Mouse (Mus musculus) limb, embryonic 14.5 days (tissue): ENCODE data around the gene Ifi47. TPM values are rescaled to one million over a fixed set of nuclear protein-coding genes. Genes with fewer than 3 reads are reported as not detected.

ENCODE experiments used
- ATAC-seq: fragments of 200-750 bp; cut with Nextera tagmentation; 2 replicates; pipeline ENCODE4 v1.8.0; 2017; ENCODE audit warnings: low read depth, moderate number of reproducible peaks, moderate TSS enrichment; ENCODE audit not compliant: low FRiP score
- DNase-seq: peaks from one replicate; pipeline ENCODE4 v3.0.0-alpha.2; 2015; ENCODE audit warnings: low spot score
- H3K27ac ChIP-seq: fragments of 300-500 bp; sonication (generic); replicated peaks from 2 replicates; pipeline ENCODE4 v1.5.1; 2014; ENCODE audit warnings: low read depth, mild to moderate bottlenecking, low read length, moderate library complexity, mixed read lengths
- H3K27me3 ChIP-seq: fragments of 300-500 bp; sonication (generic); 2 replicates; pipeline ENCODE4 v1.6.1; 2014; ENCODE audit warnings: low read length, mixed read lengths; ENCODE audit not compliant: control insufficient read depth, insufficient read depth
- H3K36me3 ChIP-seq: fragments of 300-500 bp; sonication (generic); 2 replicates; pipeline ENCODE4 v1.6.1; 2014; ENCODE audit warnings: mild to moderate bottlenecking, low read length, moderate library complexity, mixed read lengths; ENCODE audit not compliant: control insufficient read depth, insufficient read depth
- H3K4me1 ChIP-seq: fragments of 300-500 bp; sonication (generic); 2 replicates; pipeline ENCODE4 v1.6.1; 2014; ENCODE audit warnings: antibody characterized with exemption, low read length, mixed read lengths; ENCODE audit not compliant: control insufficient read depth, insufficient read depth
- H3K4me2 ChIP-seq: fragments of 300-500 bp; sonication (generic); replicated peaks from 2 replicates; pipeline ENCODE4 v1.6.1; 2014; ENCODE audit warnings: low read depth, mild to moderate bottlenecking, low read length, moderate library complexity; ENCODE audit not compliant: severe bottlenecking
- H3K4me3 ChIP-seq: fragments of 300-500 bp; sonication (generic); replicated peaks from 2 replicates; pipeline ENCODE4 v1.5.1; 2014; ENCODE audit warnings: low read length
- H3K9ac ChIP-seq: fragments of 300-500 bp; sonication (generic); 2 replicates; pipeline ENCODE4 v1.6.1; 2014; ENCODE audit warnings: mild to moderate bottlenecking, low read depth, low read length, moderate library complexity; ENCODE audit not compliant: severe bottlenecking
- H3K9me3 ChIP-seq: fragments of 300-500 bp; sonication (generic); 2 replicates; pipeline ENCODE4 v1.6.1; 2016; ENCODE audit warnings: low read length; ENCODE audit not compliant: control insufficient read depth
- POLR2A ChIP-seq: fragments of 200-500 bp; IDR thresholded peaks from 2 replicates; pipeline ENCODE4 v1.8.0; 2012; ENCODE audit warnings: inconsistent platforms, mild to moderate bottlenecking, moderate library complexity, borderline replicate concordance; ENCODE audit not compliant: insufficient read depth, insufficient read length; ENCODE audit errors: extremely low read depth
- WGBS: fragments of 180-500 bp; shearing (Covaris S2); extraction: QIAGEN DNeasy Blood & Tissue Kit; methylation state at CpG from one replicate; pipeline ENCODE4 v1.1.7; 2014; 5-methylcytosine and 5-hydroxymethylcytosine counted together
- polyA plus RNA-seq, 2 experiments: library from polyadenylated mRNA; depleted of rRNA in 1 of 2; stranded (reverse) in 1 of 2; unstranded in 1 of 2; fragments of >200 nt; fragmentation: Nextera tagmentation in 1 of 2; extraction: Ambion mirVana in 1 of 2; gene quantifications; 2 replicates each; pipeline versions ENCODE4 v1.2.1 to v1.2.3; 2012 to 2014

Ifi47 gene
- polyA plus RNA-seq, 2 experiments: 0.72 to 1.0 TPM

DNA sequence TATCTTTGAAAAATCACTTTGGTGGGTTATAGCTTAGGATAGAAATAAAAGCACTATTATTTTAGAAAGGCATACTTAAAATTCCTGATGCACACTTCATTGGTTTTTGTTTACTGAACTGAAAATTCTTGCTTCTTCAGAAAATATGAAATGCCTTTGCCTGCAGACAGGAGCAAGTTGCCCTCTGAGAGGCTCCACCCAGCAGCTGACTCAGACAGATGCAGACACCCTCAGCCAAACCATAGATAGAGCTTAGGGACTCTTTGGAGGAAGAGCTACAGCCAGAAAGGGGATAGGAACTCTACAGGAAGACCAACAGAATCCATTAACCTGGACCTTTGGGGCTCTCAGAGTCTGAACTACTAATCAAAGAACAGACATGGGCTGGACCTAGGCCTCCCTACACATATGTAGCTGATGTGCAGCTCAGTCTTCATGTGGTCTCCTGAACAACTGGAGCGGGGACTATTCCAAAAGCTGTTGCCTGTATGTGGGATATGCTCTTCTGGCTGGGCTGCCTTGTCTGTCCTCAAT lies 15.7 kb downstream of the Ifi47 start:
- H3K9me3 ChIP-seq: no peaks in the 10 kb centered on the region
- WGBS: 92% methylated on average over 1 of the region's 1 CpGs
- no peaks in the 10 kb centered on the region for H3K4me1 ChIP-seq
- H3K4me3 ChIP-seq: no peak overlapping the region
- TF ChIP-seq POLR2A: no peak
- H3K9ac ChIP-seq: no peak overlapping the region
- DNase-seq (no peak), ATAC-seq (no peak)
- H3K27ac ChIP-seq: no peak overlapping the region
- no peaks in the 10 kb centered on the region for H3K36me3 ChIP-seq
- H3K27me3 ChIP-seq: no peaks in the 10 kb centered on the region
- no peak overlapping the region for H3K4me2 ChIP-seq

- Histone ChIP-seq H3K27ac (no peak overlapping the region), H3K4me1 (no peaks in the 10 kb centered on the region), H3K9me3 (no peaks in the 10 kb centered on the region), H3K27me3 (no peaks in the 10 kb centered on the region), H3K4me2 (no peak overlapping the region), H3K4me3 (no peak overlapping the region), H3K36me3 (no peaks in the 10 kb centered on the region), H3K9ac (no peak overlapping the region)
- TF ChIP-seq POLR2A: no peak
- WGBS: 89% methylated on average over 2 of the region's 2 CpGs
- ATAC-seq: no peak
- DNase-seq: no peak
These were observed 16.4 kb downstream of the Ifi47 start for GRCm38 (mm10) chr11:49092786-49093185.

DNA sequence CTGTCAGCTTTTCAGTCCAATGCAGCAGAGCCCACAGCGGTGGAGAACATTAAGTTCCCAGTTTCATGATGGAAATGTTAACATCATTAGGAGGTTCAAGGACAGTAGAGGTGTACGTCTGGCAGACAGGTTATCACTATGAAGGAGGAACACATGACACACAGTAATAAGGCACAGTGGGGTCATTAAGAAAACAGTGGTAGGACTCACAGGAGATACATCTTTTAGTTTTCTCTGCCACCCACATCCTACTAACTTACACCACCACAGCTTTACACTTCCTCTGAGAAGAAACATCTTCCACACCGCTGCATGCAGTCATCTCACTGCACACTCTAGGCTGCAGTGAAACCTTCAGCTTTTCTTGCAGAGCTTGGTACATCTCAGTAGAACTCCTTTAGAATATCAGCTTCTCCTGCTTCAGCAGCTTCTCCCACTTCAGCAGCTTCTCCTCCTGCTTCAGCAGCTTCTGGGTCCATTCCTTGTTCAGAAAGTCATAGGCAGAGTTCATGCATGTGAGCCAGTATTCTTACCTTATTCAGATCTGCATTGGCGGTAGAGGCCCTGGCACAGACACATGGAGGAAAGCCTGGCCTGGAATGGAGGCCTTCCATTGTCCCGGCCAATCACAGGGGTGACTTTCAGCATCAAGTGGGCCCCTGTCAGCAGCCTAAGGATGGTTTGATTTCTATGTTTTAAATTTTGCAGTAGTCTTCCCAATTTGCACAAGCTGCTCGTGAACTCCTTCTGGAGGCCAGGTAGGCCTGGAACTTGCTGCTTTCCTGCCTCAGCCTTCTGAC lies 17.7 kb downstream of the Ifi47 start:
- Histone ChIP-seq H3K27me3 (no peaks in the 10 kb centered on the region), H3K27ac (no peak overlapping the region), H3K36me3 (no peaks in the 10 kb centered on the region), H3K4me1 (no peaks in the 10 kb centered on the region), H3K9me3 (no peaks in the 10 kb centered on the region), H3K4me3 (no peak overlapping the region), H3K9ac (no peak overlapping the region), H3K4me2 (no peak overlapping the region)
- ATAC-seq (no peak), DNase-seq (no peak)
- WGBS: 78% methylated on average over 6 of the region's 6 CpGs
- TF ChIP-seq POLR2A: no peak

DNA sequence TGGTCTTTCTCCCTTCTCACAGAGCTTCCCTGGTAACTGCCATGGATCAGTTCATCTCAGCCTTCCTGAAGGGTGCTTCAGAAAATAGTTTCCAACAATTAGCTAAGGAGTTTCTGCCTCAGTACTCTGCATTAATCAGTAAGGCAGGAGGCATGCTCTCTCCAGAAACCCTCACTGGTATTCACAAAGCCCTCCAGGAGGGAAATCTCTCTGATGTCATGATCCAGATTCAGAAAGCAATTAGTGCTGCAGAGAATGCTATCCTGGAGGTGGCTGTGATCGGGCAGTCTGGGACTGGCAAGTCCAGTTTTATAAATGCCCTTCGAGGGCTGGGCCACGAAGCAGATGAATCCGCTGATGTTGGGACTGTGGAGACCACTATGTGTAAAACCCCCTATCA lies 19.0 kb downstream of the Ifi47 start:
- no peak overlapping the region for H3K9ac ChIP-seq
- no peak overlapping the region for H3K27ac ChIP-seq
- no peak for ATAC-seq
- H3K4me2 ChIP-seq: no peak overlapping the region
- H3K36me3 ChIP-seq: no peaks in the 10 kb centered on the region
- WGBS: 82% methylated on average over 4 of the region's 4 CpGs
- no peaks in the 10 kb centered on the region for H3K27me3 ChIP-seq
- DNase-seq: no peak
- no peaks in the 10 kb centered on the region for H3K9me3 ChIP-seq
- no peaks in the 10 kb centered on the region for H3K4me1 ChIP-seq
- H3K4me3 ChIP-seq: no peak overlapping the region
- no peak for TF ChIP-seq POLR2A

DNA sequence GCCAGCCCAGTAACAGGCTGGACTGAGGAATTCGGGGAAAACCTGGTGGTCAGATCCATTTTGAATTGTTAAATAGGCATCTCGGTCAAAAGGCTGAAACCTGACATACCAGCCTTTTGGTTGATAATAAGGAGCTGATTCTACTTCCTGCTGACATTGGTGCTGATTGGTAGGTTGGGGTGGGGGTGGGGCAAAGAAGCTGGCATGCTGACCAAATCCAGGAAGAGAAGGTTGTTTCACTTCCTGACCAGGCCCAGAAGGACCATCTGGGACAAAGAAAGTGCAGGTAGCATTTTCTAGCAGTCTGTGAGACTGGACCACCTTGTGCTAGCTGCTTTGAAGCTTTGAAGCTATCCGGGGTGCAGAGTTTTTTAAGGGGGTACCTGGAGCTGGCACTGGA lies 24.0 kb downstream of the Ifi47 start:
- Histone ChIP-seq H3K9ac (no peak overlapping the region), H3K4me2 (no peak overlapping the region), H3K27me3 (no peaks in the 10 kb centered on the region), H3K9me3 (no peaks in the 10 kb centered on the region), H3K4me1 (no peaks in the 10 kb centered on the region), H3K4me3 (no peak overlapping the region), H3K27ac (no peak overlapping the region), H3K36me3 (no peaks in the 10 kb centered on the region)
- ATAC-seq (no peak), DNase-seq (no peak)
- TF ChIP-seq POLR2A: no peak
- 83% methylated on average over 3 of the region's 3 CpGs for WGBS
